In the genomic region with DNA sequence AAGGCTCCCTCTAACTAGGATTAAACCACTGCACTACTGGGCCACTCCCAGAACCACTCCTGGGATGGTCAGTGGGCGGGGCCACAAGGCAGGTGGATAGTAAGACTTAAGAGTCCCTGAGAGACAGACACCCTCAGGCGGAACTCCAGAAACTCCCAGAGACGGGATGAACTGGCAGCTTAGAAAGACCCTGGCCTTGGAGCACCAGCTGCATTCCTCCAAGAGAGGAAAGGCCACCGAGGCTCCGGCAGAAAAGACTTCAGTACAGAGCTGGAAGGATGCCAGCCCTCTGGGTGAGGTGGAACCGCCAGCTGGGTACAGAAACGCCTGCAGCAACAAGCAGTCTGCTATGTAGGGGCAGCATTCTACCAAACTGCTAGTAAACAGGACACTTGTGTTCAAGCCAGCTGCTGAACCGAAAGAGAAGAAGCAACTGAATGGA, we compare ENCODE assay signal across 7 mouse cellular contexts.
DNase-seq lines count a peak whose midpoint lies in the region; ATAC-seq lines count a peak whose summit lies in the region.

No protein-coding gene starts in this region.

- H3K27me3 ChIP-seq in forebrain, embryonic 15.5 days = no peaks in the 10 kb centered on the region
- H3K27me3 ChIP-seq in midbrain, embryonic 16.5 days (ENCODE audit: control insufficient read depth, insufficient read depth, low read depth, low read length) = no peaks in the 10 kb centered on the region

- peaks cover 21% of the 10 kb centered on the region for H3K4me1 ChIP-seq in forebrain, embryonic 15.5 days
- H3K4me1 ChIP-seq in midbrain, embryonic 16.5 days (ENCODE audit: control insufficient read depth, insufficient read depth, low read length) = no peaks in the 10 kb centered on the region

- no peak overlapping the region for H3K4me2 ChIP-seq in forebrain, embryonic 15.5 days (replicated peaks)
- H3K4me2 ChIP-seq in midbrain, embryonic 16.5 days (ENCODE audit: low read length) = no peak overlapping the region

- DNase-seq in 416B (ENCODE audit: low read depth) (peak; percentile 40), R1 (ENCODE audit: low read depth, low spot score) (peak; percentile 72)
- DNase-seq in heart, postnatal 25 days (ENCODE audit: low spot score) = peak; percentile 24
- DNase-seq in layer of hippocampus, postnatal 14 days (ENCODE audit: low spot score in 2 of 2) = peak; percentile 73 to 90
- peak; percentile 12 to 32 for DNase-seq in thymus, postnatal 36 days

- H3K36me3 ChIP-seq in forebrain, embryonic 15.5 days = no peaks in the 10 kb centered on the region
- H3K36me3 ChIP-seq in midbrain, embryonic 16.5 days (ENCODE audit: control insufficient read depth, insufficient read depth, low read length) = peaks cover 2% of the 10 kb centered on the region; the same call in 1 of the 2 replicates

- peak overlapping the region; percentile 76 for H3K27ac ChIP-seq in forebrain, embryonic 15.5 days (replicated peaks)
- H3K27ac ChIP-seq in midbrain, embryonic 16.5 days (ENCODE audit: low read length) = no peak overlapping the region

- no peak overlapping the region for H3K4me3 ChIP-seq in forebrain, embryonic 15.5 days
- no peak overlapping the region for H3K4me3 ChIP-seq in midbrain, embryonic 16.5 days (ENCODE audit: low read depth, low read length)

- no peak overlapping the region for H3K9ac ChIP-seq in forebrain, embryonic 15.5 days (replicated peaks)
- H3K9ac ChIP-seq in midbrain, embryonic 16.5 days (ENCODE audit: low read depth, low read length) = no peak overlapping the region

- peak; percentile 77 for ATAC-seq in forebrain, embryonic 15.5 days (replicated peaks)
- ATAC-seq in midbrain, embryonic 16.5 days = peak; percentile 59

- no peaks in the 10 kb centered on the region for H3K9me3 ChIP-seq in forebrain, embryonic 15.5 days
- H3K9me3 ChIP-seq in midbrain, embryonic 16.5 days (replicated peaks; ENCODE audit: control insufficient read depth, low read length, poor library complexity, severe bottlenecking) = no peaks in the 10 kb centered on the region

- 21% methylated on average over 8 of the region's 8 CpGs for whole genome bisulfite sequencing in forebrain, embryonic 15.5 days
- WGBS in midbrain, embryonic 16.5 days = 37% methylated on average over 8 of the region's 8 CpGs

- intact Hi-C loops in heart, postnatal 25 days (cut with DNase I) = loop anchor here (10.0 kb wide), 1 partner anchor 679 kb away; no protein-coding TSS in a partner anchor

Comparison
In these comparisons a context has a peak if more than half of its experiments do, and no peak if none do; other contexts are left out.
1. DNase-seq: peak in every context shown above with its lines; median percentile 82 in layer of hippocampus, postnatal 14 days; 72 in R1; 40 in 416B; 24 in heart, postnatal 25 days; 22 in thymus, postnatal 36 days.